Mouse (Mus musculus) heart, adult 11 months (tissue): Measurements from ENCODE around the gene Bmp8b.
A peak's percentile ranks its signal among the peaks of the same experiment; 100 is the strongest.
"Not testable (repeated sequence)": the region's sequence is repeated elsewhere in the genome, so short reads cannot be mapped to it uniquely, and the experiment has no call there.

Experiments
- DNase-seq: peaks from one replicate; pipeline ENCODE4 v3.0.0; 2022

Bmp8b gene

DNA sequence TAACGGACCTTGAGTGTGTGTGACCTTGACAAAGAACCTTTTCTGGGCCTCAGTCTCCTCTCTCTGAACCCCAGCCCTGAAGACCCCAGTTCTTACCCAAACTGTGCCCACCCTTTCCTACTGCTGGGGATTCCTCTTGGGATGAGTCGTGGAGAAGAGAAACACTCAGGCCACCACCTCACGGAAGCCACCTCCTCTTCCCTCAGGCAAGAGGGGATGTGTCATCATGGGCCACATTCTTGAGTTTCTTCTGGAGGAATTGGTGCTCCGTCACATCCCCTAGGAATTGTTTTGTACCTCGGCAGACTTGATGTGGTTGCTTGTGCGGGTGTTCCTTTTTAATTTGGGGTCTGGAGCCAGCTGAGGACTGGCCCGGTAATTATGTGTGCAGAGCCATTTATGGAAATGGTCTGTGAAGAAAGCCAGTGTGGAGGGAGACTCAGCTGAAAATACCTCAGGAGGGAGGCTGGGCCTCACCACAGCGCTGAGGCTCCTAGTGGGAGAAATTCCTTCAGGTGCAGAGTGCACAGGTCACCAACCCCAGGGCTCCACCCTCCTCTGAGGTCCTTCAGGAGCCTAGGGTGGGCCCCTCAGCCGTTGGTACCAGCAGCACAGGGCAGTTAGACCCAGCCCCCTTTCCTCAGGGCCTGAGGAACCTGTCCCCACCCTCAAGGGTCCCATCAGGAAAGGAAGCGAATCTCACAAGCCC, 6.5 kb downstream of the Bmp8b start:
- peak; percentile 79 for DNase-seq

DNA sequence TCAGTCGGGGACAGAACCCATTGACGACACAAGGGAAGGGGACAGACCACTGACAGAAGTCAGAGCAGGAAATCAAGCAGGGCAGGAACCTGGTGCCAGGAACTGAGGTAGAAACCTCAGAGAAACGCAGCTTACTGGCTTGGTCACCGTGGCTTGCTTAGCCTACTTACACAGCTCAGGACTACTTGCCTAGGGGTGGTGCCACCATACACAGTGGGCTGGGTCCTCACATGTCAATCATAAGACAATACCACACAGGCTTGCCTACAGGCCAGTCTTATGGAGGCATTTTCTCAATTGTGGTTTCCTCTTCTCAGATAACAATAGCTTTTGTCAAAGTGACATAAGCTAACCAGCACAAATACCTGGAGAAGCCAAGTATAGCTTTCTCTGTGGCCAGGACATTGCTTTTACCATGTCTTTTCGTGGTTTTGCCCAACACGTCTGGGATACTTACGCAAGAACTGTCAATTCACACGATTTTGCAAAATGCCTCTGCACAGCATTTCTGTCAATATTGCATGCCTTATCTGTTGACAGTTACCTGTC, 7.3 kb downstream of the Bmp8b start:
- DNase-seq: peak; percentile 39

DNA sequence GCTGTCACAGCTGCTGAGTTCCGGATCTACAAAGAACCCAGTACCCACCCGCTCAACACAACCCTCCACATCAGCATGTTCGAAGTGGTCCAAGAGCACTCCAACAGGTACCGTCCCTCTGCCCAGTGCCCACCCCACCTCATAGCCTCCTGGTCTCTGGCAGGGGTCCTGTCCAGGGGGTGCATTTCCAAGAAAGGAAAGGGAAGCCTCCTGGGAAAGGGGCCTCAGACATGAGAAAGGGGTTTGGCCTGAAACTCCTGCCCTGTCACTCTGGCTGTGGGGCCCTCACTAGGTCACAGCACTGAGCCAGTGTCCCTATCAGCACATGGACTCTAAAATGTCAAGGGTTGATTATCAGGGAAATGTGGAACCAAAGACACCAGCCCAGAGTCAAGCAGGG, 9.7 kb downstream of the Bmp8b start:
- peak; percentile 83 for DNase-seq

DNA sequence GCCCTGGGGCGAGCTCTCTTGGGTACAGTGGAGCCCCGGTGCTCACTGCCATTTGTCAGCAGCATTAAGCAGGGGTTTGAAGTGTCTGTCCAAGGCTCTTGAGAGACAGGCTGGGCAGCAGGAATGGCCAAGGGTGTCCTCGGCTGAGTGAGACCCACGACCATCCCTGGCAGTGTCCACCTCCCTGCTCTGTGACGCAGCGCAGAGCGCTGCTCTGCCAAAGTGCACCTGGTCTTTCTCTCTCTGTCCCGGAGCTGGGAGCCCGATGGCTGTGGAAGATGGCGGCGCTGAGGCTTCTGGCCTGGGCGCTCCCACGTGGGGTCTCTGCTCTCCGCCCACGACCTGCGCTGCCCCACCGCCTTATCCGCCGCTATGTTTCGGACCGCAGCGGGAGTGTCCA, 11.0 kb downstream of the Bmp8b start, which contains the start of gene Oxct2b:
Gene Oxct2b, plus strand, starts transcription at position 256 of the 400 bp plus-strand sequence.
- no peak for DNase-seq

DNA sequence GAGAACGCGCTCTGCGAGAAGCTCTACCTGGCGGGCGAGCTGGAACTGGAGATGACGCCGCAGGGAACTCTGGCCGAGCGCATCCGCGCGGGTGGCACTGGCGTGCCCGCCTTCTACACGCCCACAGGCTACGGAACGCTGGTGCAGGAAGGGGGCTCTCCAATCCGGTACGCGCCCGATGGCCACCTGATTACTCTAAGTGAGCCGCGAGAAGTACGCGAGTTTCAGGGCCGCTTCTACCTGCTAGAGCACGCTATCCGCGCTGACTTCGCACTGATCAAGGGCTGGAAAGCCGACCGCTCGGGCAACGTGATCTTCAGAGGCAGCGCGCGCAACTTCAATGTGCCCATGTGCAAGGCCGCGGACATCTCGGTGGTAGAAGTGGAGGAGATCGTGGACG, 11.7 kb downstream of the Bmp8b start:
- not testable (repeated sequence) for DNase-seq

DNA sequence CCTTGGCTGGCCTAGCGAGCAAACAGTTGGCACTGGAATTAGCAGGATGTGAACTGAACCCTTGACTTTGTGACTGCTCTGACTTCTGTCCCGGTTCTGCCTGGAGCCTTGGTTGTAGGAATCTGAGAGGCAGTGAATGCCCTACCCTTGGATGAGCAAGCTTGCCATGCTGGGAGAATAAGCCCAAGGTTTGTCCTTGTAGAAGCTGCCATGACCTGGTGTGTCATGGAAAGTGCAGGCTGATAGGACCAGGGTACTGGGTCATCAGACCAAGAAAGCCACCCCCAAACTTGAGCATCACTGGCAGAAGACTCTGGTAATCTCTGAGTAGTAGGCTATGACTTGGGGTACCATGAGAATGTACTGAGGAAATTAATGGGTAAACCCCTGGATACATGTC, 16.3 kb downstream of the Bmp8b start:
- no peak for DNase-seq

DNA sequence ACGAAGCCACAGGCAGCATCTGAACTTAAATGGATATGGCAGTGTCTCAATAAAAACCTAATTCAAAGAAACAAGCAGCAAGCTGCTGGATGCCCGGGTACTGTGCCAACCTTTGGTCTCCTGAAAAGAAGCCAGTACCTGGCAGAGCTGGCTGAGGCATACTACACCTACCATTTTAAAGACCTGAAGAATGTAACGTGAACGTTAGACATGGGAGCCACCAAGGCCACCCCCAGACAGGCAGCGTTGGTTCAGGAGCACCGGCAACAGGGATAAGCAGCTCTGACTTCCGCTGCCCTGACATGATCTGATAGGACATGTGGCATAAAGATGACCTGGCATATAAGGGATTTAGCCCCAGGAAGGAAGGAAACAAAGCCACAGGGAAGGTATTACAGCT, 21.7 kb downstream of the Bmp8b start:
- DNase-seq: no peak

DNA sequence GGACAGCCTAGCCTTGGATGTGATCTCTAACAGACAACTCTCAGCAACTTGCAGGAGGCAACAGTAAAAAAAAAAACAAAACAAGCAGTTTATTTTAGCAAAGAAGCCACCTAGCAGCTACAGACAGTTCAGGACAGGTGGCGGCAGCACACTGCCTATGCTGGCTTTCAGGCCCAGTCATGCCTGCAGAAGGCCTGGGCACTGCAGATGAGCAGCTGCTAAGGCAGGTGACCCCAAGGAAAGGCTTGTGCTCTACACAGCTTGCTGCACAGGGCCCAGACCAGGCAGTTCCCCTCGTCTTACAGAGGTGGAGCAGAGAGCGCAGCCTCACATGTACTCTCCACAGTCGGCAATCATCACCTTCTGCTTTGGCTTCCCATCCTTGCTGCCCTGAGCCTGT, 22.1 kb downstream of the Bmp8b start:
- DNase-seq: no peak

DNA sequence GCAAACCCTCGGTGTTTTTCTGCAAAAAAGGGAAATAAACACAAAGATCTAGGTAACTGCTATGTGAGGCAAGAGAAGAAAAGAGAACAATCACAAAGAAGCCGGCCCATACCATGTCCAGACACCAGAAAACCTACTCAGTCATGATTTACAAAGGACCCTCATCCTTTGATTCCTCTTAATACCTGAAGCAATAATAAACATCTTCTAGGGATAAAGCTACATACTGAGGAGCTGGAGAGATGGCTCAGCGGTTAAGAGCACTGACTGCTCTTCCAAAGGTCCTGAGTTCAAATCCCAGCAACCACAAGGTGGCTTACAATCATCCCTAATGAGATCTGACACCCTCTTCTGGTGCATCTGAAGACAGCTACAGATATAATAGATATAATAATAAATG, 32.6 kb downstream of the Bmp8b start:
- DNase-seq: no peak

DNA sequence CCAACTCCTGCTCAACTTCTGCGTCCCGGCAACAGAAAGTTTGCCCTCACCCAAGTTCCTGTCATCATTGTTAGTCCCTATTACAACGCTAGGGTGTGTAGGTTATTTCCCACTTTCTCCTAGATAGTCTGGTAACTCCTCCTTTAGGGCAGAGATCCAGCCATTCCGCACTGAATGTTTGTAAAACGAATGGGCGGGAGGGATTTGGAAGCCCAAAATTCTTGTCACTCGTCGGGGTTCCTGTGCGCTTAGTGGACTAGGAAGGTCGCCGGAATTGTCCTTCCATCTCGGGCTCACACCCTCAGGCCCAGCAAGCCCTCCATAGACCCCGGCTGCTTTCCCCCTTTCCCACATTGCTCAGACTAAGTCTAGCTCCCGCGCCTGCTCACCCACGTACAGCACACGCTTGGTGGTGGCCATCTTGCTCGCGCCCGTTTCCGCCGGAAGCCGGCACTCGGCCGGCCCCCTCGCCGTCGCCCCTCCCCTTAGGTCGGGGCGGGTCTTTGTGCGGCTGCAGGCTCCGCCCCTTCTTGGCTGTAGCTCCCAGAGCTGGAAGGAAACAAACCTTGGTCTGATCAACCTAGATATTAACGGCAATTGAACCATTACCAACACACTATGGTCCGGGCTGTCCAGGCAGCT, 34.7 kb downstream of the Bmp8b start, which contains the start of gene Ppie:
Gene Ppie, minus strand, starts transcription at position 439 of the 642 bp plus-strand sequence.
- peak; percentile 97 for DNase-seq

DNA sequence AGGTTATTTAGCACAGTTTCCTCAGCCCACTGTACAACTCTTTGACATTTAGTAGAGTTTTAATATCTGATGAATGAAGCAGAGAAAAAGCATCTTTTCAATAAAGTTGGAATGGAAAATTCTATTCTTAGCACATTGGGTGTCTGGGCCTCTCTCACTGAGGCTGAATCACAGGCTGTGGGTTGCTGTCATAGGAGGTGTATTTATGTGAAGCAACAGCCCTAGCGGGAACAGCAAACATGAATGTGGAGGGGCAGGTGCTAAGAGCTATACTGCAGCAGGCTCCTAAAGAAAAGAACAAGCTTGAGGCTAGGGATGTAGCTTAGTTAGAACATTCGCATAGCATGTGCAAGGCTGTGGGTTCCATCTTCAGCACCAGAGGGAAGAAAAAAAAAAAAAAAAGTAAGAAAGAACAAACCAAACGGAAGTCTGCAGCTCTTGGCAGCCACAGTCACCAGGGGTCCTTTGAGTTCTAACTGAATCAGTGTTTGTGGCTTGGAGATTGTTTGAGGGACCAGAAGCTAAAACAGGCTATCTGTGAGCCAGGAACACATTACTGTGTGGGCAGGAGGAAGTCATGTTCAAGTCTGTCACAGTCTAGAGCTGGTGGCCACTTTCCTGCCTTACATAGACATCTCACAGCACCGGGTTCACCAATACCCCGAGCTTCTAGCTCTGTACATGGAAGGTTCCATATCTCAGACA, 42.6 kb downstream of the Bmp8b start:
- DNase-seq: no peak

DNA sequence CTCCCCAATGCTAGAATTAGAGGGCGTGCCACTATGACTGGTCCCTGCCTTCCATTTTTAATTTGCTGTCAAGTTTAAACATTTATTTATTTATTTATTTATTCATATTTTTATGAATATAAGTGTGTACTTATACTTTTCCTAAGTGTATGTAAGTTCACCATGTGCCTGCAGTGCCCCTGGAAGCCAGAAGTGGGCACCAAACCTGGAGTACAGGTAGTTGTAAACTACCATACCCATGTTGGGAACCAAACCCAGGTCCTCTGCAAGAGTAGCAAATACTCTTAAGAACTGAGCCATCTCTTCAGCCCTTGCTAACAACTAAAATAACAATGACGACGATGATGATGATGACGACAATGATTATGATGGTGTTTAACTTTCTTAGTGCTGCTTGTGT, 47.0 kb downstream of the Bmp8b start:
- no peak for DNase-seq

DNA sequence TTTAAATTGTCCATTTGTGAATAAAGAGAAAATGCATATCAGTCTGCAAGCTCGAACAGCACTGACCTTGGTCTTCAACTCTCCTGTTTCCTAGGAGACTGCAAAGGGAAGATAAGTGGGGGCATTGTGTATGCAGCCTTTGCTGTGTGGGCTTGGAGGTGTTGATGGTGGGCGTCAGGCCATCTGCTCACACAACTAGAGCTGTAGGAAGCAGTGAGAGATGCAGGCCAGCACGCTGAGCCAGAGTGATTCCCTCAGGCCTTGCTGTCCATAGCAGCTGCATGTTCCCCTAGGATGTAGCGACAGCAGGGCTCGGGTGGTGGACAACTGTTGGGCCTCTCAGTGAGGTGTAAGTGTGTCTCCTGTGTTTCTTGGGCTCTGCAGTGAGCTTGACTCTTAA, 48.0 kb downstream of the Bmp8b start:
- DNase-seq: no peak

DNA sequence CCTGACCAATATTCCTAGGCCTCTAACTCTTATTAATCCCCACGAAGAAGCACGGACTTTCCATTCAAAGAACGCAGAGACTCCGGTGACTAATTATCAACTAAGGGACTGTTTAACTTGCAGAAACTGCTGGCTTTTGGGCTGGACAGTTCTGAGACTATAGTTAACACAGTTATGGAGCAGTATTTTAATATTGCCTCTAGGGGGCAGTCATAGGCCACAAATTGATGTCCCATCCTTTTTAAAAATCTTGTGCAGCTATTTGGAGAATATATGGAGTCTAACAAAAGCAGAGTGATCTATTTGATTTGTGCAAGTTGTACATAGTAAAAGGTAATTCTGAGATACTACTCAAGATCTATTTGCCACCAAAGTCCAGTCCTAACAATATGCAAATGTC, 50.0 kb downstream of the Bmp8b start:
- no peak for DNase-seq

DNA sequence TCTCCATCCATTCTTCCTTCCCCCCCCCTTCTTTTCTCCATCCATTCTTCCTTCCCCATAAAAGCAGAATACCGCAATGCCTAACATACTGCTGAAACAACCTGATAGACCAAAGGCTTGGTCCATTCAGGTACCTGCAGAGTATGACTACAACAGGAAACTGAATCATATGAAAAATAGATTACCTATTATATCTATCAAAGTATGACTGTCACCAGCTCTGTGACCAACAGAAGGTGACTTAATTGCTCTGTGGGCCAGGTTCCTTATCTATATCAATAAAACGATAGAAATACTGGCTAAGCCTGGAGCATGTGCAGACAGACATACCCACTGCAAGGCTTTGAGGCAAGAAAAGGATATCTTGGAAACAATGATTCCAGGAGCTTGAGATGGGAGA, 50.5 kb downstream of the Bmp8b start:
- DNase-seq: no peak

DNA sequence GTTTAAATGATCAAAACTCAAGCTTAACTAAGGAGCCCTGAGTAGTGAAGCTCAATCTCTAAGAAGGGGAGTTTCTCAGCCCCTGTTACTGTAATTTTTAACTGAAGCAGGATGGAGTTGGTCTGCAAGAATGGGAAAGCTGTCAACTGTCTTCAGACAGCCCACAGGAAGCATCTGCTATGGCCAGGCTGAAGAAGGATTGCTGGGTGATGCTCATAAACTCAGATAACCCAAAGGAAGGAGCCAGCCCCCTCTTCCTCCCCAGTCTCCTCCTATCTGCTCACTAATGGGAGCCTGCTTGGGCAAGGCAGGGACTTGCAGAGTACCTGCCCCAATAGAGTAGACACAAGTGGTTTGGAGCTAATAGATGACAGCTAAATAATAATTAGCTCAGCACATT, 50.9 kb downstream of the Bmp8b start:
- DNase-seq: no peak

DNA sequence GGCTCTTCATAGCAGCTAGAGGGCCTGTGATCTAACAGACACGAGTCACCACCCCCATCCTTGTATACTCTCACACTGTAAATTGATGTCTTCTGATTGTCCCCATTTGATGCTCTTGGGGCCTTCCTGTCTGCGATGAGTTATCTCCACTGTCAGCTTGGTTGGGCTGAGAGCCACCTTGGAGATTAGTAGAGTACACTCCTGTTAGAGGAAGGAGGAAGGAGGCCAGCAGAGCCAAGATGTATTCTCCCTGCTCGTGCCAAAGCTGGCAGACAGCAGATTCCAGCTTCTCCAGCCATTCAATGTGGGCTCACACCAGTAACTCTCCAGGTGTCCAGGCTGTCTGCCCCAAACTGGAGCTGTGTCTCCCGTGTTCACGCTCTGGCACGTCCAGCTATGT, 55.6 kb downstream of the Bmp8b start:
- no peak for DNase-seq

DNA sequence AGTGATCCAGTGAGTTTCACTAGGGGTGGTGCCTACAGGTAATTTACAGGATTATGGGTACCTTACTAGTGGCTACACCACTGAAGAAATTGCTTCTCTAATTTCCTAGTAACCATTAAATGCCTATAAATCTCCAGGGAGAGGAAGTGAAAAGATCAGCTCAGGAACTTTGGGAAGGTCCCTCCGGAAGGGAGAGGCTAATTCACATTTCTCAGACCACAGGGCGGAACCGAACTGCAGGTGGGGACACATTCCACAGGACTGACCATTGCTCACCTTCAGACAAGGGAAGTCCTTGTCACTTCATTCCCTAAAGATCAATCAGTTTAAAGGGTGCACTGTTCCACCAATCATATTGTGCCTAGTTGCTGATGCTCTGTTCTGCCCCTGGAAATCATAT, 56.3 kb downstream of the Bmp8b start:
- DNase-seq: not testable (repeated sequence)

DNA sequence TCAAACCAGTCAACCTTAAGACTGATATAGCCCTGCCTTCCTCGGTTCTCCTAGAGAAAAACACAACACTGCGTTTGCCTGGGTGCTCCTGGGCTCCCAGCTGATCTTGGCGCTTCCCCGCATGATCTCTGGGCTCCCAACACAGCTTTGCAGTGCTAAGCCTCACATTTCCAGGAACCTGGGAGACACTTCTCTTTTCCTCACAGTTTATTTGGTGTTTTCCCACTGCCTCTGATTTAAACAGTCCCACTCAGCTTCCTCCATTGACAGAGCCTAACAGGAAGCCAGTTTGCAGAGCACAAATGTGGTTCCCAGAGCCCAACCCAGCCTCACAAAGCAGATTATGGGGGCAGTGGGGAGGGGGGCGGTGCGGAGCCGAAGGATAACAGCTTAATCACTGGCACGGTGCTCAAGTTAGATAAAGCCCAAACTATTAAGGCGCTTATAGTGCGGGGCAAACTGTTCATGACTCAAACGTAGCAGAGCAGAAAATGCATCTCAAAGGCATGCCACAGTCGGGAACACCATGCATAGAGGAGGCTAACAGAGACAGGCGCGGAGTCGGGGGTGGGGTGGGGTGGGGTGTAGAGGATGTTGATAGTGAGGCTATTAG, 57.4 kb downstream of the Bmp8b start:
- peak; percentile 60 for DNase-seq

DNA sequence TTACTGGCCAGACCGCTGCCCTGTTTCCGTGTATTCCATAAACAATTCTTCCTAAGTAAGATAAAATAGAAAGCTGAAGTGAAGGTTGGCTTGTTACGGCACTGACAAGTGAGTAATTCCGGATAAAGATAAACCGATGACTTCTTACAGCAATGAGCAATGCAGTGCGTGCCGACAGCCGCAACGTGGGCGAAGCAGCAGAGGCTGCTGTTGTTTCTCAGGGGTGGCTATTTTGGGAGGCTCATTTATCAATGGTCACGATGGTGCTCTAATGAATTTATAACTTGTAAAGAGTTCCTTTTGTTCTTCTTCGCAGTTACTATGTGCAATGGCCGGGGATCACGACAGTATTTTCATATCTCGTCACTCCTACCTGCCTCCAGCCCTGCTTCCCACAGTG, 59.2 kb downstream of the Bmp8b start:
- no peak for DNase-seq

DNA sequence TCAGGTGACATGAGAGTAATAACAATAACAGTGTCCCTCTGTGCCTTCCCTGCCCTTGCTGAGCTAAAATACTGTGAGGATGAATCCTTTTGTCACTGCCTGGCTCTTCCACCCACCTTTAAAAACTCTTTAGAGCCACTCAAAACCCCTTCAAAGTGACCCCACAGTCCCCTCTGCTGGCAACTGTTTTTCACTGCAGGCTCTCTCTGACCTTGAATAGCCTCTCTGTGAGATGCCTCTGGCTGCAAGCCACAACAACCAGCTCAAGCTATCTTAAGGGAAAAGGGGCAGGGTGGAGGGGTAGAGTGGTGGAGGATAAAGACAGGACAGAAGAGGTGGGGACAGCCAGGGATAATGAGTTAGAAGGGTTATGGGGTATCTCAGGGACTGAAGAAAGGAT, 66.8 kb downstream of the Bmp8b start:
- no peak for DNase-seq
